Mouse (Mus musculus) thymus, adult 2 months (tissue): ENCODE measurements around the gene Fars2.

Source experiments
- CTCF ChIP-seq: fragments of 200-500 bp; IDR thresholded peaks from 2 replicates; pipeline ENCODE4 v1.5.1; 2012; ENCODE audit warnings: mild to moderate bottlenecking, control low read depth, low read length, moderate library complexity, borderline replicate concordance; ENCODE audit not compliant: control insufficient read depth, poor library complexity, insufficient read depth; ENCODE audit errors: extremely low read depth
- POLR2A ChIP-seq: fragments of 200-500 bp; IDR thresholded peaks from 2 replicates; pipeline ENCODE4 v1.6.1; 2012; ENCODE audit warnings: mild to moderate bottlenecking, low read length, control low read depth, moderate library complexity; ENCODE audit not compliant: control insufficient read depth, poor library complexity, insufficient read depth; ENCODE audit errors: extremely low read depth

GRCm38 (mm10) chr13:36460473-36460872, 343.3 kb downstream of the Fars2 start:
- TF ChIP-seq POLR2A (no peak), CTCF (no peak)
